Mouse (Mus musculus): ENCODE measurements around the gene Zfp791.

GRCm38 (mm10) chr8:85122995-85123394, at the start of gene Zfp791:
- TF ChIP-seq CTCF (IDR thresholded peaks at IDR 0.05; ENCODE audit: low read depth) (no peak), EP300 (IDR thresholded peaks at IDR 0.05; ENCODE audit: low read depth) (no peak)

Data from heart, postnatal 0 days (tissue).